Mouse (Mus musculus): ENCODE results near the gene Tfap2c.

Gene Tfap2c

GRCm38 (mm10) chr2:172551081-172551720 is 1.8 kb downstream of the Tfap2c start:
- no peak for DNase-seq (ENCODE audit: low read depth)

GRCm38 (mm10) chr2:172551872-172552271 is 2.5 kb downstream of the Tfap2c start:
- DNase-seq (ENCODE audit: low read depth) = no peak

GRCm38 (mm10) chr2:172552666-172553065 is 3.3 kb downstream of the Tfap2c start:
- DNase-seq (ENCODE audit: low read depth) = no peak

- no peak for DNase-seq (ENCODE audit: low read depth)
These were observed 4.8 kb downstream of the Tfap2c start for GRCm38 (mm10) chr2:172554211-172554610.

GRCm38 (mm10) chr2:172558674-172559468 is 9.5 kb downstream of the Tfap2c start:
- DNase-seq (ENCODE audit: low read depth) = no peak

GRCm38 (mm10) chr2:172561016-172561415 is 11.6 kb downstream of the Tfap2c start:
- no peak for DNase-seq (ENCODE audit: low read depth)

- no peak for DNase-seq (ENCODE audit: low read depth)
These were observed 18.4 kb downstream of the Tfap2c start for GRCm38 (mm10) chr2:172567835-172568234.

GRCm38 (mm10) chr2:172568466-172568865 is 19.1 kb downstream of the Tfap2c start:
- no peak for DNase-seq (ENCODE audit: low read depth)

GRCm38 (mm10) chr2:172577196-172577766 is 27.9 kb downstream of the Tfap2c start:
- DNase-seq (ENCODE audit: low read depth) = no peak

- DNase-seq (ENCODE audit: low read depth) = no peak
These were observed 29.8 kb downstream of the Tfap2c start for GRCm38 (mm10) chr2:172579221-172579620.

- no peak for DNase-seq (ENCODE audit: low read depth)
These were observed 31.3 kb downstream of the Tfap2c start for GRCm38 (mm10) chr2:172580536-172581265.

GRCm38 (mm10) chr2:172583312-172583711 is 33.9 kb downstream of the Tfap2c start:
- no peak for DNase-seq (ENCODE audit: low read depth)

GRCm38 (mm10) chr2:172585329-172585728 is 35.9 kb downstream of the Tfap2c start:
- no peak for DNase-seq (ENCODE audit: low read depth)

- DNase-seq (ENCODE audit: low read depth) = no peak
These were observed 39.7 kb downstream of the Tfap2c start for GRCm38 (mm10) chr2:172589048-172589447.

GRCm38 (mm10) chr2:172590839-172591238 is 41.4 kb downstream of the Tfap2c start:
- DNase-seq (ENCODE audit: low read depth) = peak; percentile 28

GRCm38 (mm10) chr2:172594326-172594725 is 44.9 kb downstream of the Tfap2c start:
- no peak for DNase-seq (ENCODE audit: low read depth)

GRCm38 (mm10) chr2:172597056-172597455 is 47.7 kb downstream of the Tfap2c start:
- DNase-seq (ENCODE audit: low read depth) = no peak

GRCm38 (mm10) chr2:172597881-172598280 is 48.5 kb downstream of the Tfap2c start:
- DNase-seq (ENCODE audit: low read depth) = no peak

- DNase-seq (ENCODE audit: low read depth) = no peak
These were observed 55.2 kb downstream of the Tfap2c start for GRCm38 (mm10) chr2:172604625-172605024.

GRCm38 (mm10) chr2:172605642-172606041 is 56.2 kb downstream of the Tfap2c start:
- no peak for DNase-seq (ENCODE audit: low read depth)

GRCm38 (mm10) chr2:172607710-172608109 is 58.3 kb downstream of the Tfap2c start:
- no peak for DNase-seq (ENCODE audit: low read depth)

Measured in c-Kit-positive CD71-positive TER-119-negative erythroid progenitor cells, embryonic 14.5 days (primary cell).